Mouse (Mus musculus): ENCODE data around the gene Dmbx1. TPM values are rescaled to one million over a fixed set of nuclear protein-coding genes. Genes with fewer than 3 reads are reported as not detected.

Gene Dmbx1
- total and polyA plus RNA-seq, 3 experiments: 0.19 to 2.3 TPM; not detected in 1

DNA sequence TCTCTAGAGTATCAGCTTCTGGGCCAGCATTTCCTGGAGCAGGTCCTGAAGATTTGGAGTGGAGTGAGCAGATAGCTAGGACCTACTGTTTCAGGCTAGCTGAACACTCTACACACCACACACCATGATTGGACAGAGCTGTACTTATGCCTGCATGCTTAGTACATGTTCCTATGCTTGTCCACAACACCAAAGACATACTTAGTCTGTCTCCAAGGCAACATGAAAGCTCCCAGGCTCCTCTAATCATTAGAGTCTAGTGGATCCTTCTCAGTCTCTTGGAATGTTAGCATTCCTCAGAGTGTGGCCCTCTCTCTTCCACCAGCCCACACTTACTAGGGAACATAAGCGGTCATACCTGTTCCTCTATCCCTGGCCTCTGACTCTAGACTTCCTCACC is 47.7 kb upstream of the Dmbx1 start:
- TF ChIP-seq MYC (IDR thresholded peaks at IDR 0.05; ENCODE audit: low read depth, low read length) (no peak), ZKSCAN1 (IDR thresholded peaks at IDR 0.05; ENCODE audit: low read depth, low read length) (no peak), MAZ (IDR thresholded peaks at IDR 0.05; ENCODE audit: low read depth, low read length) (no peak), RAD21 (IDR thresholded peaks at IDR 0.05; ENCODE audit: low read depth, low read length) (no peak), TBP (IDR thresholded peaks at IDR 0.05; ENCODE audit: low read depth, low read length) (no peak), POLR2A (IDR thresholded peaks at IDR 0.05; ENCODE audit: control insufficient read depth in 1 of 2, insufficient read depth in 1 of 2, low read depth in 1 of 2, low read length in 2 of 2, poor library complexity in 1 of 2) (no peak), MAFK (IDR thresholded peaks at IDR 0.05; ENCODE audit: borderline replicate concordance, low read depth, low read length) (no peak)
- H3K9ac ChIP-seq (ENCODE audit: control insufficient read depth, low read depth, low read length, poor library complexity, severe bottlenecking): no peak overlapping the region
- peaks cover 0 to 5% of the 10 kb centered on the region in 2 experiments; a peak in 1 of 4 replicates for H3K4me1 ChIP-seq (ENCODE audit: control insufficient read depth in 1 of 2, insufficient read depth in 2 of 2, low read length in 2 of 2)
- H3K27me3 ChIP-seq (ENCODE audit: control insufficient read depth in 1 of 2, insufficient read depth in 2 of 2, low read length in 2 of 2): no peaks in the 10 kb centered on the region
- H3K27ac ChIP-seq (ENCODE audit: control insufficient read depth, low read depth, low read length): no peak overlapping the region
- no peak overlapping the region for H3K4me3 ChIP-seq (ENCODE audit: control insufficient read depth in 1 of 2, insufficient read depth in 1 of 2, low read depth in 2 of 2, low read length in 2 of 2)
- peaks cover 0 to 3% of the 10 kb centered on the region in 2 experiments; a peak in 1 of 4 replicates for H3K36me3 ChIP-seq (ENCODE audit: control insufficient read depth in 1 of 2, insufficient read depth in 2 of 2, low read length in 2 of 2)
- no peaks in the 10 kb centered on the region for H3K9me3 ChIP-seq (replicated peaks; ENCODE audit: insufficient read depth, low read length)
- DNase-seq (ENCODE audit: low read depth, low spot score): no peak
- no peaks in the 10 kb centered on the region for H3K79me2 ChIP-seq (ENCODE audit: control insufficient read depth, insufficient read depth, low read length, poor library complexity)

DNA sequence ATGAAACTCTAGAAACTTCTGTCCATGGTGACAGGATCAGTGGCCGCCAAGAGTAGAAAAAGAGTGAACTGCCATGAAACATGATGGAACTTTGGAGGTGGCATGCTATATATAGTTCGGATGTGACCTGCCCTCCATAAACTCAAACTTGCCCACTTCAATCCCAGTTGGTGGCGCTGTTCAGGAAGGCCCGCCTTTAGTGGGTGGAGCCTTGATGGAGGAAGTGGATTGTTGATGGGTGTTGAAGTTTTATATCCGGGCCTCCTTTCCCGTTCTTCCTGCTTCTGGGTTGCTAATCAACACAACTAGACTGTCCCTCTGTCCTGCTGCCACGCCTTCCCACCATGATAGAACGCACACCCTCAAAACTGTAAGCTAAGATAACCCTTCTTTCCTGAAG is 45.2 kb upstream of the Dmbx1 start:
- H3K79me2 ChIP-seq (ENCODE audit: control insufficient read depth, insufficient read depth, low read length, poor library complexity): no peaks in the 10 kb centered on the region
- H3K27me3 ChIP-seq (ENCODE audit: control insufficient read depth in 1 of 2, insufficient read depth in 2 of 2, low read length in 2 of 2): no peaks in the 10 kb centered on the region
- H3K27ac ChIP-seq (ENCODE audit: control insufficient read depth, low read depth, low read length): peak overlapping the region; percentile 20; the same call in 1 of the 2 replicates
- H3K36me3 ChIP-seq (ENCODE audit: control insufficient read depth in 1 of 2, insufficient read depth in 2 of 2, low read length in 2 of 2): peaks cover 0 to 3% of the 10 kb centered on the region in 2 experiments; a peak in 1 of 4 replicates
- peaks cover 0 to 8% of the 10 kb centered on the region in 2 experiments; a peak in 1 of 4 replicates for H3K4me1 ChIP-seq (ENCODE audit: control insufficient read depth in 1 of 2, insufficient read depth in 2 of 2, low read length in 2 of 2)
- H3K9ac ChIP-seq (ENCODE audit: control insufficient read depth, low read depth, low read length, poor library complexity, severe bottlenecking): peak overlapping the region; percentile 71
- TF ChIP-seq SIN3A (IDR thresholded peaks at IDR 0.05; ENCODE audit: low read length) (peak; percentile 55; the same call in 1 of the 2 replicates), ELF1 (IDR thresholded peaks at IDR 0.05; ENCODE audit: low read depth, low read length) (peak; percentile 94), ZKSCAN1 (IDR thresholded peaks at IDR 0.05; ENCODE audit: low read depth, low read length) (no peak), ZNF384 (IDR thresholded peaks at IDR 0.05; ENCODE audit: low read depth, low read length) (no peak), CTCF (IDR thresholded peaks at IDR 0.05 in 2 of 3, conservative IDR thresholded peaks at IDR 0.05 in 1 of 3; ENCODE audit: control insufficient read depth in 1 of 3, insufficient read depth in 1 of 3, low read depth in 2 of 3, low read length in 3 of 3, poor library complexity in 1 of 3, severe bottlenecking in 1 of 3) (peak; percentile 26 to 66 (median 66); a peak in 5 of 6 replicates), GATA1 (IDR thresholded peaks at IDR 0.05; ENCODE audit: low read depth, low read length) (peak; percentile 28; the same call in 1 of the 2 replicates), HCFC1 (IDR thresholded peaks at IDR 0.05; ENCODE audit: low read depth, low read length) (peak; percentile 89), TBP (IDR thresholded peaks at IDR 0.05; ENCODE audit: low read depth, low read length) (peak; percentile 73), POLR2A (IDR thresholded peaks at IDR 0.05; ENCODE audit: control insufficient read depth in 1 of 2, insufficient read depth in 1 of 2, low read depth in 1 of 2, low read length in 2 of 2, poor library complexity in 1 of 2) (peak in 1 of 2 experiments; percentile 62; a peak in 1 of 4 replicates), MAX (IDR thresholded peaks at IDR 0.05; ENCODE audit: low read length) (no peak), TCF12 (IDR thresholded peaks at IDR 0.05; ENCODE audit: low read depth, low read length) (no peak), MEF2A (IDR thresholded peaks at IDR 0.05; ENCODE audit: extremely low read depth, insufficient replicate concordance, low read depth, low read length, poor library complexity, severe bottlenecking) (0 out of 2 replicates have a peak, but pooled peaks have one; percentile 29)
- H3K4me3 ChIP-seq (ENCODE audit: control insufficient read depth in 1 of 2, insufficient read depth in 1 of 2, low read depth in 2 of 2, low read length in 2 of 2): peak overlapping the region; percentile 51 to 52
- peak; percentile 97 for DNase-seq (ENCODE audit: low read depth, low spot score)
- H3K9me3 ChIP-seq (replicated peaks; ENCODE audit: insufficient read depth, low read length): no peaks in the 10 kb centered on the region
